Mouse (Mus musculus): ENCODE measurements around the gene Pnldc1. TPM values are rescaled to one million over a fixed set of nuclear protein-coding genes. Genes with fewer than 3 reads are reported as not detected.

Gene Pnldc1
- polyA plus RNA-seq, 1 experiment from 2014 or later: 2.2 TPM

DNA sequence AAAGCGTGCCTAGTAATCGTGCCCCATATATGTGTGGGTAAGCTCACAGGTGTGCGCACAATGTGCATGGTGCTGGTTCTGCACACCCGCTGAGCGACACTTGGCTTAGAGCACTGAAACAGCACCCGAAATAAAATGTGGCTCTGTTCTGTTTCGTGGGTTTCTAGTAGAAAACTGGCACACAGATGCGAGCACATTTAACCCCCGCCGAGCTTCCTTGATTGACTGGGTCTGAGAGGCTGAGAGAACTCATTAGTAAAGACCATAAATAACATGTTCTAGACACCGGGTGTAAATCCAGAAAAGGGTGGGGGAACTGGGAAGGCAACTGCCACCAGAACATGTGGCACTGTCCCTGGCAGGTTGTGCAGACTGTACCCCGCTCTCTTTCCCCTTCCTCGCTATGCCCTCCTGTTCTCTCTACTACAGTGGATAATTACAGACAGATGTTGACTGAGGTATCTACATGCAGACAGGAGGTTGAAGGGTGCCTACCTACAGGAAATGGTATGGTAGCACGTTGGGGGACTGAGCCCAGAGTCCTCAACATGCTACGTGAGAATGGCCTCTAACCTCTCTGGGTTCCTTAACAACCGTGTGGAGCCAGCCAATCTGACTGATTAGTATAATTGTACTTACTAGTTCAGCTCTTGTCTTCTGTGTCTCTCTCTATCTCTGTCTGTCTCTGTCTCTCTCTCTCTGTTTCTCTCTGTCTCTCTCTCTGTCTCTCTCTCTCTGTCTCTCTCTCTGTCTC is 37.6 kb downstream of the Pnldc1 start:
- 0 out of 2 replicates have a peak, but pooled peaks cover 5% of the 10 kb centered on the region for H3K27me3 ChIP-seq
- no peak for ATAC-seq (ENCODE audit: low FRiP score)
- H3K9me3 ChIP-seq: no peaks in the 10 kb centered on the region
- WGBS: 71% methylated on average over 16 of the region's 16 CpGs
- no peak overlapping the region for H3K4me2 ChIP-seq
- H3K9ac ChIP-seq: no peak overlapping the region
- H3K36me3 ChIP-seq: no peaks in the 10 kb centered on the region
- H3K4me3 ChIP-seq: no peak overlapping the region
- H3K27ac ChIP-seq: no peak overlapping the region
- H3K4me1 ChIP-seq (replicated peaks): 0 out of 2 replicates have a peak, but pooled peaks cover 4% of the 10 kb centered on the region

DNA sequence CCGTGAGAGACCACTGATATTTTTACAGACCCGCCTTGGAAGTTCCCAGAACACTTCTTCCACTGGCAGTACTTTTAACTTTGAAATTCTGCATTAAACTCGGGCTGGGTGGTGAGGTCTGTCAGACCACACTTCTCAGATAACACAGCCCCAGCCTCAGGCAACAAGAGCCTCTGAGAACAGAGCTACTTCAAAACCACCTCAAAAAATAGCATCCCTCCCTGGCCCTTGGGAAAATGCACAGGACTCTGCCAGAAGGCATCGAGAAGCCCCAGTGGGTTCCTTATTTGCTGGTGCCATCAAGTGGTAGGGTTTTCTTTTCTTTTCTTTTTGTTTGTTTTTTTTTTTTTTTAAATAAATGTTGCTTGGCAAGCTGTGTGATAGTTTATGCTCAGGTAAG is 41.4 kb downstream of the Pnldc1 start:
- H3K9me3 ChIP-seq: no peaks in the 10 kb centered on the region
- no peak overlapping the region for H3K4me3 ChIP-seq
- 49% methylated on average over 4 of the region's 4 CpGs for WGBS
- ATAC-seq (ENCODE audit: low FRiP score): no peak
- no peak overlapping the region for H3K9ac ChIP-seq
- no peak overlapping the region for H3K4me2 ChIP-seq
- H3K4me1 ChIP-seq (replicated peaks): 0 out of 2 replicates have a peak, but pooled peaks cover 4% of the 10 kb centered on the region
- 0 out of 2 replicates have a peak, but pooled peaks cover 5% of the 10 kb centered on the region for H3K27me3 ChIP-seq
- H3K36me3 ChIP-seq: no peaks in the 10 kb centered on the region
- no peak overlapping the region for H3K27ac ChIP-seq

DNA sequence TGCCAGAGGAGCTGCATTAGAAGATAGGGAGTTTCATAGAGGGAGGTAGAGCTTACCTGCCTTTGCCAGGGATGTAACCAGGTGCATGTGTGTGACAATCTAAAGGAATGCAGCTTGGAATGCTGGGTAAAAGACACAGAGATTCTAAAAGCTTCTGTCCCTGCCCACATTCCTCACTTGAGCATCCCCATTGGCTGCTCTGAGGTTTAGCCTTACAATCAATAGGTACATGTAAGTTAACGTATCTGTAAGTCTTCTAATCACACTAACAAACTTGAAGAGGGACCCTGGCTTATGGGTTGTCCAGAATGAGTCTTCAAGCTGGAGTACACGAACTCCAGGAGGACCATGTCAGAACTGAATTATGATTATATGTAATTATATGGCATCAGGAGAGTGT is 42.0 kb downstream of the Pnldc1 start, which contains the start of gene Mas1:
Gene Mas1 (minus strand): TSS at position 101 of the 400 bp plus-strand sequence.
- Histone ChIP-seq H3K27me3 (0 out of 2 replicates have a peak, but pooled peaks cover 5% of the 10 kb centered on the region), H3K27ac (no peak within 1 kb of the TSS), H3K9me3 (no peaks in the 10 kb centered on the region), H3K36me3 (no peaks in the 10 kb centered on the region), H3K4me3 (no peak within 1 kb of the TSS), H3K9ac (no peak within 1 kb of the TSS), H3K4me1 (replicated peaks) (0 out of 2 replicates have a peak, but pooled peaks cover 4% of the 10 kb centered on the region), H3K4me2 (no peak within 1 kb of the TSS)
- ATAC-seq (ENCODE audit: low FRiP score): no peak
- 61% methylated on average over 2 of the region's 2 CpGs for WGBS

DNA sequence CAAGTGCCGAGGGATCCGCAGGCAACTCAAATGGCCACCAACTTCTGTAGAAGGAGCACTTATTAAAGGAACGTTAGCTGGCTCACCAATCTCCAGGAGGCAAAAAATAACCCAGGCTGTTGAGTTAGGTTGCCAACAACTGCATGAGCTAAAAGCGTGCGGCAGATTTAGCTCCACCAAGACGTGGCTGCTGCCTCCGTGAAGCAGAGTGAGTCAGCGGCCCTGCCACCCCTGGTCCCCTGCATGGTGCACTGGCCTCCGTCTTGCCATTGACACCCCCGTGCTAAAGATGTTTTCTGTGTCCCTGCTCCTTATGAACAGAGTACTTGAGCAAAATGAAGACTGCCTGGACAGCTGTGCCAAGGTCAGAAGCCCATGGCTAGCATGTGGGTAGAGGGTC is 43.2 kb downstream of the Pnldc1 start:
- no peak for ATAC-seq (ENCODE audit: low FRiP score)
- Histone ChIP-seq H3K4me2 (no peak overlapping the region), H3K9me3 (no peaks in the 10 kb centered on the region), H3K27ac (no peak overlapping the region), H3K4me1 (replicated peaks) (no peaks in the 10 kb centered on the region), H3K4me3 (no peak overlapping the region), H3K27me3 (0 out of 2 replicates have a peak, but pooled peaks cover 3% of the 10 kb centered on the region), H3K36me3 (no peaks in the 10 kb centered on the region), H3K9ac (no peak overlapping the region)
- WGBS: 85% methylated on average over 10 of the region's 10 CpGs

DNA sequence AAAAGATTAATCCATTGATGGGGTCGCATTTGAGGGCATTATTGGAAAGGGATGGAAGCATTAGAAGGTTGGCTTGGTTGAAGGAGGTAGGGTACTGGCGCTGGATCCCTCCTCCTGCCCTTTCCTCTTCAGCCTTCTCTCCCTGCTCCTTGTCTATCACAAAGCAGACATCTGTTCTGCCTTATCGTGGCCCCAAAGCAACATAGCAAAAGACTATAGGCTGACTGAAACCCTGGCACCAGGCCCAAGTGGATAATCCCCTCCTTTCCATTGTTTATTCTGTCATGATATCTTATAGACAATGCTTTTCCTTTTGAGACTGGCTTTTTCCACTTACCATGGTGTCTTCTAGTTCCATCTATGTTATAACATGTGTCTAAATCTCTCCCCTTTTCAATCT is 44.6 kb downstream of the Pnldc1 start:
- 67% methylated on average over 3 of the region's 3 CpGs for WGBS
- no peaks in the 10 kb centered on the region for H3K9me3 ChIP-seq
- ATAC-seq (ENCODE audit: low FRiP score): no peak

DNA sequence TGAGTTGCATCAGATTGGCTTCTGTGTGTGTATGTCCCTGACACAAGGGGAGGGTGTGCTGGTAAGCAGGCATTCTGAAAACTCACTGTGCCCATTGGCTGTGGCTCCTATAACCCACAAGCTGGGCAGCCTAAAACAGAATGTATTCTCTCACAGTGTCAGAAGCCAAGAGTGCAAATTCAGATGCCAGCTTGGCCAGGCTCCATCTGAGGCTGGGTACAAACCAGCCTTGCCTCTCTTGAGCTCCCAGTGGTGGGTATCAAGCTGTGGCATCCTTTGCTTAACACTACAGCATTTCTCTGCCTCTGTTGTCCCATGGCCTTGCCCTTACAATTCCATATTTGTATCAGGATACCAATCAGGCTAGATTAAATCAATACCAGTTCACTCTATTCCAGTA is 45.9 kb downstream of the Pnldc1 start:
- H3K4me2 ChIP-seq: no peak overlapping the region
- H3K9ac ChIP-seq: no peak overlapping the region
- H3K4me3 ChIP-seq: no peak overlapping the region
- H3K27me3 ChIP-seq: no peaks in the 10 kb centered on the region
- no peaks in the 10 kb centered on the region for H3K4me1 ChIP-seq (replicated peaks)
- H3K27ac ChIP-seq: no peak overlapping the region
- no peaks in the 10 kb centered on the region for H3K9me3 ChIP-seq
- H3K36me3 ChIP-seq: no peaks in the 10 kb centered on the region
- ATAC-seq (ENCODE audit: low FRiP score): no peak

More for the DNA sequence above, 44.6 kb downstream of the Pnldc1 start:
- H3K4me1 ChIP-seq (replicated peaks): no peaks in the 10 kb centered on the region
- no peaks in the 10 kb centered on the region for H3K27me3 ChIP-seq
- H3K36me3 ChIP-seq: no peaks in the 10 kb centered on the region
- no peak overlapping the region for H3K9ac ChIP-seq
- H3K4me3 ChIP-seq: no peak overlapping the region
- no peak overlapping the region for H3K4me2 ChIP-seq
- no peak overlapping the region for H3K27ac ChIP-seq

DNA sequence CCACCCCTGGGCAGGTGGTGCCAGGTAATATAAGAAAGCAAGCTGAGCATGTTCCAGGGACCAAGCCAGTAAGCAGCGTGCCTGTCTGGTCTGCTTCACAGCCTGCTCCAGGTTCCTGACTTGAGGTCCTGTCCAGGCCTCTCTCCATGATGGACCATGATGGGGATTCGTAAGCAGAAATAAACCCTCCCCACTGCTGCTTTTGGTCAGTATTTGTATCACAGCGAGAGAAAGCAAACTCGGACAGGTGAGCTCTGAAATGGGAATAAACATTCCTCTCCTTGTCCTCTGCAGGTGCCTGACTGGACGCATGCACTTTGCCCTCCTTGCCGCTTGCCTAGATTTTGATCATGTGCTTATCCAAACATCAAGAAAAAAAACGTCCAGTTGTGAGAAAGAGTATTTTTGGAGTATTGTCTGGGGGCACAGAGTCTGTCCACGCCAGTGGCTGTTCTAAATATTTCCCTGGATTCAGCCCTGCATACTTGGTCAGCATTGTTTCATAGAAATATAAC is 51.0 kb downstream of the Pnldc1 start:
- Histone ChIP-seq H3K9ac (no peak overlapping the region), H3K9me3 (no peaks in the 10 kb centered on the region), H3K4me1 (replicated peaks) (no peaks in the 10 kb centered on the region), H3K27ac (no peak overlapping the region), H3K27me3 (no peaks in the 10 kb centered on the region), H3K36me3 (no peaks in the 10 kb centered on the region), H3K4me3 (no peak overlapping the region), H3K4me2 (no peak overlapping the region)
- 87% methylated on average over 8 of the region's 8 CpGs for WGBS
- ATAC-seq (ENCODE audit: low FRiP score): no peak

DNA sequence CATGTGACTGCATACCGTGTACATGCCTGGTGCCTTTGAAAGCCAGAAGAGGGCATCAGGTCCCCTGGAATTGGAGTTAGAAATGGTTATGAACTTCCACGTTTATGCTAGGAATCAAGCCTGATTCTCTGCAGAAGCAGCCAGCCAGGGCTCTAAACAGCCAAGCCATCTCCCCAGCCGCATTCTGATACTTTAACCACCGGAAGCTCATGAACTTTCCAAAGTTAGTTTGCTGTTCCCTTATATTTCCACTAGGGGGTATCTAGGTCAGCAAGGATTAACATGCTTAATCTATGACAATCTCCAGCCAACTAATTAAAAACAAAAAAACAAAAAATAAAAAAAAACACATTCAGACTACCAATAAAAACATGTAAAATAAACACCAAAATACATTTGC is 52.0 kb downstream of the Pnldc1 start:
- no peak for ATAC-seq (ENCODE audit: low FRiP score)

DNA sequence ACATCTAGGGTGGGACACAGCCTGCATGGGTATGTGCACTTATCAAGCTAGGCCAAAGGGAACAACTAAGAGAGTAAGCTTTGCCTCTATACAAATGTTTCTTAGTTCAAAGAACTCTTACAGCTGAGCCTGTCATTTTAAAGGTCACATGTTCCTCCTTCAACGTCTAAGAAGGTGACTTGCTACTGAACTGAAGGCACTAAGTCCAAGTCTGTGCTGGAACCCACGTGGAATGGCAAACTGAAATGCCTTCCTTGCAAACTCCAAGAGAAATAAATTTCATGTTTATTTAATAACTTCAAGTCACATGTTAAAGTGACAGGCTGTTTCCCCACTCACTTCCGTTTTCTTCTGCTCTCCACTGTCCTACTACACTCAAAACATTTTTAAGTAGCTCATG is 52.6 kb downstream of the Pnldc1 start:
- 59% methylated on average over 3 of the region's 3 CpGs for WGBS
- H3K4me3 ChIP-seq: no peak overlapping the region
- no peak overlapping the region for H3K27ac ChIP-seq
- no peak overlapping the region for H3K4me2 ChIP-seq
- no peaks in the 10 kb centered on the region for H3K36me3 ChIP-seq
- H3K9me3 ChIP-seq: no peaks in the 10 kb centered on the region
- no peaks in the 10 kb centered on the region for H3K4me1 ChIP-seq (replicated peaks)
- no peak overlapping the region for H3K9ac ChIP-seq
- no peak for ATAC-seq (ENCODE audit: low FRiP score)
- H3K27me3 ChIP-seq: no peaks in the 10 kb centered on the region

More for the DNA sequence above, 52.0 kb downstream of the Pnldc1 start:
- Histone ChIP-seq H3K9me3 (no peaks in the 10 kb centered on the region), H3K36me3 (no peaks in the 10 kb centered on the region), H3K4me2 (no peak overlapping the region), H3K4me3 (no peak overlapping the region), H3K27me3 (no peaks in the 10 kb centered on the region), H3K27ac (no peak overlapping the region), H3K4me1 (replicated peaks) (no peaks in the 10 kb centered on the region), H3K9ac (no peak overlapping the region)
- 49% methylated on average over 4 of the region's 4 CpGs for WGBS

DNA sequence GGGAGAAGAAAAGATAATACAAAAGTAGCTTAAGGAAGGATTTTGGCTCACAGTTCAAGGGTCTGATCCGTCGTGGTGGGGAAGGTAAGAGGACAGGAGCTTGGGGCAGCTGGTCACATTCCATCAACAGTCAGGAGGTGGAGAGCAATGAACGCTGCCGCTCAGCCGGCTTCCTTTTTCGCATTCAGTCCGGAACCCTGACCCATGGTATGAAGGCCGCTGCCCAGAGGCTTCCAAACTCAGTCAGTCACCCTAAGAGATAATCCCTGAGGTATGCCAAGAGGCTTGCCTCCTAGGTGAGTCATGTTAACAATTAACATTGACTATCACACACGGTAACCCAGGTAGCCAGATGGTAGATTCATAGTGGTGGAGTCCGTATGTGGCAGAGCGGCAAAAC is 55.6 kb downstream of the Pnldc1 start:
- ATAC-seq (ENCODE audit: low FRiP score): no peak
- Histone ChIP-seq H3K27ac (no peak overlapping the region), H3K27me3 (no peaks in the 10 kb centered on the region)

DNA sequence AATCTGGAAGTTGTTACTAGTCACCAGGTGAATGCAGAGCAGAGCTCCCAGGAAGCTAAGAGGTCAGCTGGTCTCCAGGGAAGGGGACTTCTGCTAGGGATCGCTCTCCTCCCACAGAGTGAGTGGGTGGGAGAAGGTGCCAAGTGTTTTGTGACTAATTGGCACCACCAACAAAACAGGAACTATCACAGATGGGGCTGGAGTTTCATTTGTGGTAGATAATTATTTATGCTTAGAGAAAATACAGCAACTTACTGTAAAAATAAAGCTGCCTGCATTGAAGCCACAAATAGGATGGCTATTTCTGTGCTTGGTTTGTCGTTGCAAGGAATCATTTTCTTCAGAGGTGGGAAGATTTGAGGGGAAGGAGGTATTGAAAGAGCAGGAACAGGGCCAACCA is 56.2 kb downstream of the Pnldc1 start:
- H3K27ac ChIP-seq: no peak overlapping the region

More for the DNA sequence above, 55.6 kb downstream of the Pnldc1 start:
- Histone ChIP-seq H3K36me3 (no peaks in the 10 kb centered on the region), H3K9me3 (no peaks in the 10 kb centered on the region), H3K4me1 (replicated peaks) (no peaks in the 10 kb centered on the region), H3K4me3 (no peak overlapping the region), H3K4me2 (no peak overlapping the region), H3K9ac (no peak overlapping the region)
- 93% methylated on average over 11 of the region's 11 CpGs for WGBS

DNA sequence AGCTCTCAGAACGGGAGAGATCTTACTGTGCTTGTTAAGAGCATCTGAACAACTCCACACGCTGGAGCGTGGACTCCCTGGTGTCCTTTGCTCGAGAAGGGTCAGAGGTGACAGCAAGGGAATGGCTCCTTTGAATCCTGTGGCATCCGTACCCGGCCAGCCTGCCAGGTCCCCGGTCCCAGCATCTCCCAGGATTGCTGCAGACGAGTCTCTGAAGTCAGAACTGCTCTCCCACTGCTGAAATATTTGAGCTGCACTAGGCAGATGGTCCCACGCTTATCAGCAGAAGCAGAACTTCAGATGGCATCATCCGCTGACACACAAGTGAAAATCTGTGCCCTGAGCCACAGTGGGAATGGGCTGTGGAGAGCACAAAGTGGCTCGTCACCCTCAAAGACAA is 58.3 kb downstream of the Pnldc1 start:
- Histone ChIP-seq H3K27ac (no peak overlapping the region), H3K9me3 (no peaks in the 10 kb centered on the region), H3K27me3 (no peaks in the 10 kb centered on the region), H3K4me3 (no peak overlapping the region), H3K36me3 (no peaks in the 10 kb centered on the region), H3K9ac (no peak overlapping the region), H3K4me2 (no peak overlapping the region), H3K4me1 (replicated peaks) (no peaks in the 10 kb centered on the region)
- WGBS: 71% methylated on average over 11 of the region's 11 CpGs
- ATAC-seq (ENCODE audit: low FRiP score): no peak

More for the DNA sequence above, 56.2 kb downstream of the Pnldc1 start:
- Histone ChIP-seq H3K36me3 (no peaks in the 10 kb centered on the region), H3K4me1 (replicated peaks) (no peaks in the 10 kb centered on the region), H3K27me3 (no peaks in the 10 kb centered on the region), H3K9ac (no peak overlapping the region), H3K4me2 (no peak overlapping the region), H3K9me3 (no peaks in the 10 kb centered on the region), H3K4me3 (no peak overlapping the region)
- WGBS: 82% methylated on average over 2 of the region's 2 CpGs
- no peak for ATAC-seq (ENCODE audit: low FRiP score)
